Mouse (Mus musculus) lung, embryonic 14.5 days (tissue): Measurements from ENCODE around the gene Zfp978. TPM values are rescaled to one million over a fixed set of nuclear protein-coding genes. Genes with fewer than 3 reads are reported as not detected.

ENCODE experiments used
- ATAC-seq: fragments of 200-750 bp; cut with Nextera tagmentation; 2 replicates; pipeline ENCODE4 v1.8.0; 2017; ENCODE audit warnings: mild to moderate bottlenecking, moderate TSS enrichment, moderate library complexity; ENCODE audit not compliant: insufficient read depth
- DNase-seq: peaks from one replicate; pipeline ENCODE4 v3.0.0-alpha.2; 2015
- H3K27ac ChIP-seq: fragments of 300-500 bp; sonication (generic); 2 replicates; pipeline ENCODE4 v1.5.1; 2014; ENCODE audit warnings: low read depth, mild to moderate bottlenecking, moderate library complexity
- H3K27me3 ChIP-seq: fragments of 300-500 bp; sonication (generic); 2 replicates; pipeline ENCODE4 v1.6.1; 2014; ENCODE audit warnings: low read length, control low read depth; ENCODE audit not compliant: insufficient read depth
- H3K36me3 ChIP-seq: fragments of 300-500 bp; sonication (generic); 2 replicates; pipeline ENCODE4 v1.6.1; 2014; ENCODE audit warnings: control low read depth; ENCODE audit not compliant: insufficient read depth
- H3K4me1 ChIP-seq: fragments of 300-500 bp; sonication (generic); 2 replicates; pipeline ENCODE4 v1.6.1; 2014; ENCODE audit warnings: antibody characterized with exemption, control low read depth; ENCODE audit not compliant: insufficient read depth
- H3K4me2 ChIP-seq: fragments of 300-500 bp; sonication (generic); 2 replicates; pipeline ENCODE4 v1.6.1; 2014; ENCODE audit warnings: mild to moderate bottlenecking
- H3K4me3 ChIP-seq: fragments of 300-500 bp; sonication (generic); 2 replicates; pipeline ENCODE4 v1.5.1; 2014; ENCODE audit warnings: low read depth, low read length
- H3K9ac ChIP-seq: fragments of 300-500 bp; sonication (generic); 2 replicates; pipeline ENCODE4 v1.6.1; 2014
- H3K9me3 ChIP-seq: fragments of 300-500 bp; sonication (generic); 2 replicates; pipeline ENCODE4 v1.6.1; 2016; ENCODE audit warnings: low read depth, low read length, control low read depth
- CTCF ChIP-seq: IDR thresholded peaks from 2 replicates; pipeline ENCODE4 v1.5.1; 2016; ENCODE audit warnings: antibody characterized with exemption, low read depth
- WGBS: fragments of 180-500 bp; shearing (Covaris S2); extraction: QIAGEN DNeasy Blood & Tissue Kit; methylation state at CpG from one replicate; pipeline ENCODE4 v1.1.7; 2014; 5-methylcytosine and 5-hydroxymethylcytosine counted together
- polyA plus RNA-seq: library from polyadenylated mRNA; unstranded; fragments of >200 nt; fragmentation: Nextera tagmentation; extraction: Ambion mirVana; gene quantifications from 2 replicates; pipeline ENCODE4 v1.2.1, GENCODE M21; 2014

Zfp978 gene
- polyA plus RNA-seq, 1 experiment from 2014 or later = 0.21 TPM

DNA sequence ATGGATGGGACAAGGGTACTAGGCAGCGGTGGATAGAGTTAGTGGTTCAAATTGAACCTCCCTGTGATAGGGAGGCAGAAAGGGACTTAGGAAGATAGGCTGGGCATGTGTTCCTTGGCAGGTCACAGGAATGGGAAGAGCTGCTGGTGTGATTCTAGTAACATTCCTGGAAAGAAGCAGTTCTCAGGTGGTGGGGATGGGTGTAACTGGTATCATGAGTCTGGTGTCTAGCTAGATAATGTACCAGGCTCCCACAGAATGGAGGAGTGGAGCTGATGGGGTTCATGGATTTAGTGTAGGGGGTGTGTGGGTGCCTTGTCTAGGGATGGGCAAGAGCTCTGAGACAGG lies 71.3 kb downstream of the Zfp978 start:
- Histone ChIP-seq H3K4me1 (no peaks in the 10 kb centered on the region), H3K27me3 (no peaks in the 10 kb centered on the region), H3K4me3 (no peak overlapping the region), H3K9ac (no peak overlapping the region), H3K9me3 (peaks cover 57% of the 10 kb centered on the region), H3K4me2 (no peak overlapping the region), H3K27ac (no peak overlapping the region), H3K36me3 (no peaks in the 10 kb centered on the region)
- TF ChIP-seq CTCF = no peak
- 93% methylated on average over 1 of the region's 1 CpGs for WGBS
- peak; percentile 27; the same call in 1 of the 2 replicates for ATAC-seq
- DNase-seq = peak; percentile 0

DNA sequence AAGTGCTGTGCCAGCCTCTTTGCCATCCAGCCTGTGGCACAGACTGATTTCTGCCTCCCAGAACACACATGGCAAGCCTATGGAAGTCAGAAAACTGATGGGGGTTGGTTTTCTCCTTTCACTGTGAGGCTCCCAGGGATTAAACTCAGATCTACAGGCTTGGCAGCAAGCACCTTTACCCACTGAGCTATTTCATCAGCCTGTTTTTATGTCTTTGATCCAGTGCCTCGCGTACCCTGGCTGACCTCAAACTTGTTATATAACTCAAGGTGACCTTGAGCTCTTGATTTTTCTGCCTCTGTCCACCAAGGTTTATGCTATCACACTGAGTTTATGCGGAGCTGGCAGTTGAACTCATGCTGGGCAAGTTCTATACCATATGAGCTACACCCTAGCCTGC lies 71.9 kb downstream of the Zfp978 start:
- ATAC-seq = no peak

DNA sequence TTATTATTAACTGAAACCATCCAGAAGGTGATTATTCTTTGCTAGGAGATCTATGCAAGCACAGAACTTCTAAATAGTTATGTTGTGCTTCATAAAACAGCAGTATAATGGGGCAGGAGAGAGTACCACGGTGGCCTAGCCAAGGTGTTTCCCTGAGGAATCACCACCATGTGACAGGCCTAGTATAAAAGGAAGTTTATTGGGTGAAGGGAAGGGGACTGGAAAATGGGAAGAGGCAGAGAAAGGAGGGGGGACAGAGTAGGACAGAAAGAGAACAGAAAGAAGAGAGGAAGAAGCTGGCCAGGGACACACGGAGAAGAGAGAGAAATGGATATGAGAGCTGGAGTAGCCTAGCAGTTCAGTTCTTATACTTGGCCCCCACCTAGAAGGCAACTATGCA lies 72.8 kb downstream of the Zfp978 start:
- H3K4me3 ChIP-seq = no peak overlapping the region
- ATAC-seq = 0 out of 2 replicates have a peak, but pooled peaks have one; percentile 12

More for the DNA sequence above, 71.9 kb downstream of the Zfp978 start:
- WGBS = 43% methylated on average over 3 of the region's 3 CpGs
- no peak for TF ChIP-seq CTCF
- Histone ChIP-seq H3K4me2 (no peak overlapping the region), H3K36me3 (no peaks in the 10 kb centered on the region), H3K4me1 (no peaks in the 10 kb centered on the region), H3K27me3 (no peaks in the 10 kb centered on the region), H3K9me3 (peaks cover 60% of the 10 kb centered on the region), H3K27ac (no peak overlapping the region), H3K4me3 (no peak overlapping the region), H3K9ac (no peak overlapping the region)
- peak; percentile 4 for DNase-seq

More for the DNA sequence above, 72.8 kb downstream of the Zfp978 start:
- no peaks in the 10 kb centered on the region for H3K27me3 ChIP-seq
- no peak for TF ChIP-seq CTCF
- H3K9ac ChIP-seq = no peak overlapping the region
- H3K4me1 ChIP-seq = no peaks in the 10 kb centered on the region
- no peak overlapping the region for H3K27ac ChIP-seq
- no peak overlapping the region for H3K4me2 ChIP-seq
- 39% methylated on average over 2 of the region's 2 CpGs for WGBS
- peaks cover 57% of the 10 kb centered on the region for H3K9me3 ChIP-seq
- peak; percentile 8 for DNase-seq
- no peaks in the 10 kb centered on the region for H3K36me3 ChIP-seq

Other genes starting within 250 kb of the Zfp978 start
- gene Zfp991, start 229.3 kb upstream of the Zfp978 start, polyA plus RNA-seq = 4.3 and 4.9 TPM in 2 replicates
- 0.32 TPM in 1 of 2 replicates, not detected in the other for gene Zfp988, start 55.6 kb upstream of the Zfp978 start, polyA plus RNA-seq
- gene Zfp982, start 131.1 kb downstream of the Zfp978 start, polyA plus RNA-seq = 5.1 and 5.4 TPM in 2 replicates
- 0.20 and 0.37 TPM in 2 replicates for gene Gm16503, start 178.9 kb downstream of the Zfp978 start, polyA plus RNA-seq
- 0.18 and 0.46 TPM in 2 replicates for gene Zfp985, start 192.0 kb downstream of the Zfp978 start, polyA plus RNA-seq